Mouse (Mus musculus): ENCODE results near the gene Pip4k2b. TPM values are rescaled to one million over a fixed set of nuclear protein-coding genes. Genes with fewer than 3 reads are reported as not detected.

The Pip4k2b gene
- polyA plus RNA-seq, 1 experiment, result 30.1 TPM

DNA sequence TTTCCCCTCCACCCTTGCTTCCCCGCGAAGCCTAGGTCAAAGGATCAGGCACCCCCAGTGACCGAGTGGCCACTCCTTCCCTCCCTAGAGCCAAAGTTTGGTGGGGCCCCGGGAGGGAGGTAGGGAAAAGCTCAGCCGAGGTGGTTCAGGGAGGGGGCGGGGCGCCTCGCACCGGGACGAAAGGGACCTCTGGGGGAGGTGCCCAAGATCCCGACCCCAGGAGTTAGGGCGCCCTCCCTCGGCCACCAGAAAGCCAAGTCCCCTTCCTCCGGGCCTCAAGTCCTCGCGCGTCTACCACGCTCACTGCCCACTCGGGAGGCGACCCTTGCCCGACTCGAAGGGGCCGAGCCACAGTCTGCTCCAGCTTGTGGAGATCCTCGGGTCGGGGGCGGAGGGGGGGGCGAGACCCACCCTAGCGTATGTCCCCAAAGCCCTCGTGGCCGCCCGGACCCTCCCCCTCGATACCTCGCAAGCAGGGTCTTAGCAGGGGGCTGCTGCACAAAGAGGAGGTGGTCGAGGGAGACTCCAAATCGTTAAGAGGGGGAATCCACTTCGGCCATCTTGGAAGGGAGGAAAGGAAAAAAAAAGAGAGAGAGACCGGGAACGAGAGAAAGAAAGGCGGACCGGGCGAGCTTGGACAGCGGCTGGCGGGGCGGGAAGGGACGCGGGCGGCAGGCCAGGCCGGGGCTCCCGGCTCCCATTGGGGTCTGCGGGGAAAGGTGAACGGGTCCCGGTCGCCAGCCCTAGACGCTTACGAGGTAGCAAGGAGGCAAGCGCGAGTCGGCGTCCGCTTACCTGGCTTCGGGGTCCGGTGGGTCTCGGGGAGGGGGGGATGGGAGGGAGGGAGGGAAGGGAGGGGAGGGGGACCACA lies 45.5 kb downstream of the Pip4k2b start:
- no peaks in the 10 kb centered on the region for H3K36me3 ChIP-seq (ENCODE audit: control insufficient read depth, insufficient read depth)
- peak overlapping the region; percentile 87 for H3K4me2 ChIP-seq (ENCODE audit: low read depth)
- peaks cover 48% of the 10 kb centered on the region for H3K79me2 ChIP-seq (ENCODE audit: control insufficient read depth, insufficient read depth)
- TF ChIP-seq E2F4 (IDR thresholded peaks at IDR 0.05; ENCODE audit: insufficient read depth) (no peak), REST (IDR thresholded peaks at IDR 0.05; ENCODE audit: insufficient read depth, insufficient read length) (no peak), USF1 (IDR thresholded peaks at IDR 0.05; ENCODE audit: low read depth) (no peak), MYOG (IDR thresholded peaks at IDR 0.05; ENCODE audit: control insufficient read depth in 1 of 3, insufficient read depth in 1 of 3, insufficient read length in 2 of 3, low read depth in 2 of 3) (no peak), TCF3 (IDR thresholded peaks at IDR 0.05; ENCODE audit: insufficient read length, low read depth) (no peak), SRF (IDR thresholded peaks at IDR 0.05; ENCODE audit: control insufficient read depth, insufficient read length, low read depth) (no peak), MAX (IDR thresholded peaks at IDR 0.05; ENCODE audit: low read depth) (no peak), POLR2A (IDR thresholded peaks at IDR 0.05; ENCODE audit: insufficient read length, low read depth) (no peak), MYOD1 (IDR thresholded peaks at IDR 0.05; ENCODE audit: control insufficient read depth in 1 of 3, insufficient read length in 2 of 3, low read depth in 2 of 3) (no peak), TCF12 (IDR thresholded peaks at IDR 0.05; ENCODE audit: insufficient read depth, poor library complexity, severe bottlenecking) (no peak), CEBPB (IDR thresholded peaks at IDR 0.05; ENCODE audit: insufficient read depth, poor library complexity, severe bottlenecking) (no peak), POLR2AphosphoS2 (IDR thresholded peaks at IDR 0.05; ENCODE audit: insufficient read length, low read depth) (no peak)
- H3K27me3 ChIP-seq (ENCODE audit: control insufficient read depth, insufficient read depth, insufficient read length), result no peaks in the 10 kb centered on the region
- peak overlapping the region; percentile 89 for H3K4me3 ChIP-seq
- peak overlapping the region; percentile 26 for H3ac ChIP-seq (ENCODE audit: control insufficient read depth, insufficient read length)

DNA sequence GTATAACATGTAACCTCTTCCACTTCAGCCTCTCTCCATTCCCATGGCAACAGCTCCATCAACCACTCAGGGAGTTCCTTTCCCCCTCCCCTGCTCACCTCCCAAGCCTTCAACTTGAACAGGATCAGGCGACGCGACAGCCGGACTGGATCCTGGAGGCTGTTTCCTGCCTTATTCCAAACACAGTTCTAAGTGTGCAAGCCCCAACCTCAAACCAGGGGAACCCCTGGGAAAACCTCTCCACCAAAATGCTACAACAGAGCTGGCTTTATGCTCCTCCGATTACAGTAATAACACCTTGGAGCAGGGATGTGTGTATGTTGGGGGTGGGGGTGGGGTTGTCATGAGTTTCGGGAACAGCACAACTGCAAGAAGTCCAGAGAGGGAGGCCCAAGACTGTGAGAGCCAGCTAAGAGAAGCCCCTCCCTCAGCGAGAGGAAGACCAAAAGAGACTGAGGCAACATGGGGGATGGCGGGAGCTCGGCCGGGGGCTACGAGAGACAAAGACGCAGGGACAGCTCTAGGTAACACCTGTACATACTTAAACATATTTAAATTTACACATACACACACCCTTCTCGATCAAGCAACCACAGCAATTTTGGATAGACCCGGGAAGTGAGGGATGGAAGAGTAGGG lies 46.5 kb downstream of the Pip4k2b start:
- Histone ChIP-seq H3K36me3 (ENCODE audit: control insufficient read depth, insufficient read depth) (no peaks in the 10 kb centered on the region), H3K4me2 (ENCODE audit: low read depth) (peak overlapping the region; percentile 87), H3ac (ENCODE audit: control insufficient read depth, insufficient read length) (no peak overlapping the region), H3K27me3 (ENCODE audit: control insufficient read depth, insufficient read depth, insufficient read length) (no peaks in the 10 kb centered on the region), H3K79me2 (ENCODE audit: control insufficient read depth, insufficient read depth) (peaks cover 45% of the 10 kb centered on the region), H3K4me3 (peak overlapping the region; percentile 89)
- TF ChIP-seq MYOG (IDR thresholded peaks at IDR 0.05; ENCODE audit: control insufficient read depth in 1 of 3, insufficient read depth in 1 of 3, insufficient read length in 2 of 3, low read depth in 2 of 3) (no peak), SRF (IDR thresholded peaks at IDR 0.05; ENCODE audit: control insufficient read depth, insufficient read length, low read depth) (no peak)

DNA sequence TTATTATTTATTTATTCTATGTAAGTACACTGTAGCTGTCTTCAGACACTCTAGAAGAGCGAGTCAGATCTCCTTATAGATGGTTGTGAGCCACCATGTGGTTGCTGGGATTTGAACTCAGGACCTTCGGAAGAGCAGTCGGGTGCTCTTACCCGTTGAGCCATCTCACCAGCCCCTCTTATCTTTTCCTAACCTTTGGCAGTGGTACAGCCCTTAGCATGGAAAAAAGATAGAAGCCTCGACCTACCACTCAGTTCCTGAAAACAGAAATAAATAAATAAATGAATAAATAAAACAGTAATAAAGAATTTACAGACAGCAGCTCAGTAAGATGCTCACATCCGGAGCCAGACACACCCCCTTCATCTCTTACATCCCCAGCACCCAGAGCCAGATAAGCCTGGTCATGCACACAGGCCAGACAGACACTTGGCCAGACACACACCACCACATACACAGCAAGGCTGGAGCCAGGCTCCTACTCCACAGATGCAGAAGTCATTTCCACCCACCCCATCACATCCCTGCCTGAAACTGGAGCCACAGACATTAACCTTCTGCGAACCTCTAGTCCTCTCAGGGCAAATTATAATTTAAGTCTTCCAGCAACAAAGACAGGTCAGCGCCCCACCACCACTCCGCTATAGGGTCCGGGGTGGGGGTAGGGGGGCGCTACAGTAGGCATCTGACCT lies 47.2 kb downstream of the Pip4k2b start:
- Histone ChIP-seq H3K4me2 (ENCODE audit: low read depth) (peak overlapping the region; percentile 87), H3K27me3 (ENCODE audit: control insufficient read depth, insufficient read depth, insufficient read length) (no peaks in the 10 kb centered on the region), H3K36me3 (ENCODE audit: control insufficient read depth, insufficient read depth) (no peaks in the 10 kb centered on the region), H3K79me2 (ENCODE audit: control insufficient read depth, insufficient read depth) (peaks cover 45% of the 10 kb centered on the region), H3K4me3 (peak overlapping the region; percentile 89), H3ac (ENCODE audit: control insufficient read depth, insufficient read length) (no peak overlapping the region)
- TF ChIP-seq MYOD1 (IDR thresholded peaks at IDR 0.05; ENCODE audit: control insufficient read depth in 1 of 3, insufficient read length in 2 of 3, low read depth in 2 of 3), result no peak
- TF ChIP-seq POLR2AphosphoS2 (IDR thresholded peaks at IDR 0.05; ENCODE audit: insufficient read length, low read depth), result no peak
- TF ChIP-seq TCF12 (IDR thresholded peaks at IDR 0.05; ENCODE audit: insufficient read depth, poor library complexity, severe bottlenecking), result no peak
- no peak for TF ChIP-seq MYOG (IDR thresholded peaks at IDR 0.05; ENCODE audit: control insufficient read depth in 1 of 3, insufficient read depth in 1 of 3, insufficient read length in 2 of 3, low read depth in 2 of 3)
- TF ChIP-seq POLR2A (IDR thresholded peaks at IDR 0.05; ENCODE audit: insufficient read length, low read depth), result no peak
- no peak for TF ChIP-seq SRF (IDR thresholded peaks at IDR 0.05; ENCODE audit: control insufficient read depth, insufficient read length, low read depth)
- TF ChIP-seq USF1 (IDR thresholded peaks at IDR 0.05; ENCODE audit: low read depth), result no peak
- no peak for TF ChIP-seq MAX (IDR thresholded peaks at IDR 0.05; ENCODE audit: low read depth)
- no peak for TF ChIP-seq REST (IDR thresholded peaks at IDR 0.05; ENCODE audit: insufficient read depth, insufficient read length)
- no peak for TF ChIP-seq CEBPB (IDR thresholded peaks at IDR 0.05; ENCODE audit: insufficient read depth, poor library complexity, severe bottlenecking)

DNA sequence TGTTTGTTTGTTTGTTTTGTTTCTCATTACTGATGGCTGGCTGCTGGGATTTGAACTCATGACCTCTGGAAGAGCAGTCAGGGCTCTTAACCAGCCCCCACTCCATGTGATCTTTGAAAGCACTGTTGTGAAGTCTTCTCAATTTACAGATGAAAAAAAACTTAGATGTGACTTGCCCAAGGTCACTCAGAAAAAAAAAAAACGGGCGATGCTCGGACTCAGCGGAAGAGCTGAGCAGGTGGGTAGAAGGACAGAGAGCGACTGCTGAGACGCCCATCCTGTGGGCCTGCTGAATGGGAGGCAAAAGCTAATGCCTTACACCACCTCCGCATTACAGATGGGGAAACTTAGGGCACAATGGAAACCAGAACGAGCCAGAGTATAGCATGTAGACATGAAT lies 47.8 kb downstream of the Pip4k2b start:
- no peaks in the 10 kb centered on the region for H3K27me3 ChIP-seq (ENCODE audit: control insufficient read depth, insufficient read depth, insufficient read length)
- H3K36me3 ChIP-seq (ENCODE audit: control insufficient read depth, insufficient read depth), result peaks cover 3% of the 10 kb centered on the region
- no peak for TF ChIP-seq SRF (IDR thresholded peaks at IDR 0.05; ENCODE audit: control insufficient read depth, insufficient read length, low read depth)
- TF ChIP-seq TCF12 (IDR thresholded peaks at IDR 0.05; ENCODE audit: insufficient read depth, poor library complexity, severe bottlenecking), result no peak
- TF ChIP-seq MYOG (IDR thresholded peaks at IDR 0.05; ENCODE audit: control insufficient read depth in 1 of 3, insufficient read depth in 1 of 3, insufficient read length in 2 of 3, low read depth in 2 of 3), result no peak
- TF ChIP-seq MAX (IDR thresholded peaks at IDR 0.05; ENCODE audit: low read depth), result no peak
- no peak for TF ChIP-seq POLR2AphosphoS2 (IDR thresholded peaks at IDR 0.05; ENCODE audit: insufficient read length, low read depth)
- TF ChIP-seq REST (IDR thresholded peaks at IDR 0.05; ENCODE audit: insufficient read depth, insufficient read length), result no peak
- TF ChIP-seq MYOD1 (IDR thresholded peaks at IDR 0.05; ENCODE audit: control insufficient read depth in 1 of 3, insufficient read length in 2 of 3, low read depth in 2 of 3), result no peak
- TF ChIP-seq CEBPB (IDR thresholded peaks at IDR 0.05; ENCODE audit: insufficient read depth, poor library complexity, severe bottlenecking), result no peak
- TF ChIP-seq POLR2A (IDR thresholded peaks at IDR 0.05; ENCODE audit: insufficient read length, low read depth), result no peak
- no peak for TF ChIP-seq USF1 (IDR thresholded peaks at IDR 0.05; ENCODE audit: low read depth)
- no peak for TF ChIP-seq TCF3 (IDR thresholded peaks at IDR 0.05; ENCODE audit: insufficient read length, low read depth)
- TF ChIP-seq E2F4 (IDR thresholded peaks at IDR 0.05; ENCODE audit: insufficient read depth), result no peak
- no peak overlapping the region for H3ac ChIP-seq (ENCODE audit: control insufficient read depth, insufficient read length)
- peaks cover 45% of the 10 kb centered on the region for H3K79me2 ChIP-seq (ENCODE audit: control insufficient read depth, insufficient read depth)
- no peak overlapping the region for H3K4me3 ChIP-seq
- no peak overlapping the region for H3K4me2 ChIP-seq (ENCODE audit: low read depth)

All from myocyte (in vitro differentiated cells).